Mouse (Mus musculus): ENCODE results near the gene Cblc. TPM values are rescaled to one million over a fixed set of nuclear protein-coding genes. Genes with fewer than 3 reads are reported as not detected.

The Cblc gene
- polyA plus RNA-seq (2016; fragmentation: Nextera tagmentation; extraction: Ambion mirVana) = 1.0 and 1.3 TPM in 2 replicates

DNA sequence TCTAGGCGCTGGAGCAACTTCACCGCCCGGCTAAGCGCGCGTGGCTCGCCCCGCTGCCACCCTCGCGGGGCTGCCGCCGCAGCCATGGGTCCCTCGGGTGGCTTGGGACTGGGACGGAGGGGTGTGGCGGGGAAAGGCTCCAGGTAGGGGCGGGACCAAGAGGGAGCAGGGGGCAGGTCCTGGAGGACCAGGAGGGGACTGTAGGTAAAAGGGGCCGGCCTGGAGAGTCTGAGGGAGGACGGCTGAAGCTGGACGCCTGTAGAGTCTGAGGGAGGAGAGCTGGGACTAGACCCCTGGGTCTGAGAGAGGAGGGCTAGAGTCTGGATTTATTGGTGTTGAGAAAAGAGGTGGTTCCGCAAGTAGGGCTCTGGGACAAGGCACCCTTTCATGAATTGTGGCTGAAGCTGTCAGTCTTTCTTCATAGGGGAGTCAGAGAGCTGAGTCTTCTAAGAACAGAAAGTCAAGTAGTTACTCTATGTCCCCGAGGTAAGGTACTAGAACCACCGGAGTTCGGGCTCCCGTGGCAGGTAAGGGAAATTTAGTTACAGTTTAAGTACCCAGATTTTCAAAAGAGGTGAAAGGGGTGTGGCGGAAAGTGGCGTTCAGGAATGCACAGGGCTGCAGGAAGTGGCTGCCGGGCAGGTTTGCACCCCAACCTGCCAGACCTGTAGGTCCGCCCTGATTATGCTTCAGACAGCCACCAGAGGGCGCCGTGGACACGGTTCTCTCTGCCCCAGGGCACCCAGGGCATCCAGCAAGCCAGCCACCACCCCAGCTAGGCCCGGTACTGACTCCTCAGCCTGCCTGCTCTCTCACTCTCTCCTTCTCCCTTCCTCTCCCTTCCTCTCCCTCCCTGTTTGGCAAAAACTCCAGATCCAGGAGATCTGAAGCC, at the start of gene Cblc:
Cblc (minus strand) TSS at position 113 of the 892 bp plus-strand sequence.
- Histone ChIP-seq H3K27ac (no peak within 1 kb of the TSS; the same call in 1 of the 2 replicates), H3K9ac (no peak within 1 kb of the TSS), H3K4me3 (no peak within 1 kb of the TSS; the same call in 1 of the 2 replicates), H3K4me2 (replicated peaks) (peak within 1 kb of the TSS; percentile 20; the same call in 1 of the 2 replicates), H3K27me3 (peaks cover 36% of the 10 kb centered on the region), H3K4me1 (0 out of 2 replicates have a peak, but pooled peaks cover 3% of the 10 kb centered on the region), H3K36me3 (no peaks in the 10 kb centered on the region), H3K9me3 (replicated peaks) (no peaks in the 10 kb centered on the region)
- 5% methylated on average over 32 of the region's 32 CpGs for WGBS
- peak; percentile 37; the same call in 1 of the 2 replicates for ATAC-seq (ENCODE audit: low FRiP score)

DNA sequence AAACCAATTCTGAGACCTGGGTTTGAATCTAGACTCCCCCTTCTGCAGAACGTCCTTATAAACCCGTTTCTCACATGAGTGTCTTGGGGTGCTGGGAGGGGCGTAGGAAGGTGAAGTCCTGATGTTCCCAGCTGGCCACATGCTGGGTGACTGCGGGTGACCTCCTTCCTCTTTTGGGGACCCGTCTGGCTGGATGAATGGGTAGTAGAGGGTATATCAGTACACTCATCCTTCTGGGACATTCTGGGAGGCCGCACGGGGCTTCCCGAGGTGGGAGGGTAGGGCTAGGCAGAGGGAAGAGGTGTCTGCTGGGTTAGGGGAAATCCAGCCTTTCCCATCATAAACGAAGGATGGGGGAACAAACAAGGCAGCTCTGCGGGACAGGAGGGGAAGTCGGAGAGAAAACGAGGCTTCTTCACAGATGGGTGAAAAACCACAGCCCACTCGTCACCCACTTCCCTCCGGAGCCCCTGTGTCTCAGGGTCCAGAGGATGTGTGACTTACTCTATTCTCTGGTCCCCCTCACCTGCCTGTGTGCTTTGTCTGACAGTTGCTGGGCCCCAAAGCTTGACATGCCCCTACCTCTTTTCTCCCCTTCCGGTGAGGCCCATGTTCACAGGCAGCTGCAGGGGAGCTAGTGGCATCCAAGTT, 48.0 kb upstream of the Cblc start:
- Histone ChIP-seq H3K27me3 (peaks cover 52% of the 10 kb centered on the region), H3K9ac (no peak overlapping the region), H3K4me1 (0 out of 2 replicates have a peak, but pooled peaks cover 3% of the 10 kb centered on the region), H3K4me3 (no peak overlapping the region), H3K36me3 (no peaks in the 10 kb centered on the region), H3K9me3 (replicated peaks) (no peaks in the 10 kb centered on the region), H3K4me2 (replicated peaks) (no peak overlapping the region), H3K27ac (no peak overlapping the region)
- ATAC-seq (ENCODE audit: low FRiP score) = no peak
- 61% methylated on average over 15 of the region's 15 CpGs for WGBS

DNA sequence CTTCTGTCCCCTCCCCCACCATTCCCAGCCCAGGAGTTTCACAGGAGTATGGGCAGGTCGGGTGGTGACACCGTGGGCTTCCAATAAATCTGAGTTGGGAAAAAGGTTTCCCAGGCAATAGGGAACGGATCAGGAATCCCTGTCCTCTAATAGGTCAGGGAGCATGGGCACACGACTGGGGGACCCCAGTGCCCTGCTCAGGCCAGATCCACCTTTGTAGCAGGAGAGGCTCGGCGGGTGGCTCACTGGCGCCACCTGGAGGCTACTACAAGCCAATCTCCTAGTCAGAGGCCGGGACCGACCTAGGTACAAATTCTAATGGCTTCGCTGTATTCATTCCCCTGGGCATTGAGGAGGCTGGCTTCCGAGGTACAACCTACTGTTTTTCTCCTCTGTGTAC, 47.0 kb upstream of the Cblc start:
- H3K9ac ChIP-seq = no peak overlapping the region
- no peaks in the 10 kb centered on the region for H3K36me3 ChIP-seq
- peak; percentile 47; the same call in 1 of the 2 replicates for ATAC-seq (ENCODE audit: low FRiP score)
- no peaks in the 10 kb centered on the region for H3K9me3 ChIP-seq (replicated peaks)
- WGBS = 4% methylated on average over 11 of the region's 11 CpGs
- 0 out of 2 replicates have a peak, but pooled peaks cover 3% of the 10 kb centered on the region for H3K4me1 ChIP-seq
- no peak overlapping the region for H3K4me3 ChIP-seq
- H3K27ac ChIP-seq = no peak overlapping the region
- no peak overlapping the region for H3K4me2 ChIP-seq (replicated peaks)
- peaks cover 49% of the 10 kb centered on the region for H3K27me3 ChIP-seq

DNA sequence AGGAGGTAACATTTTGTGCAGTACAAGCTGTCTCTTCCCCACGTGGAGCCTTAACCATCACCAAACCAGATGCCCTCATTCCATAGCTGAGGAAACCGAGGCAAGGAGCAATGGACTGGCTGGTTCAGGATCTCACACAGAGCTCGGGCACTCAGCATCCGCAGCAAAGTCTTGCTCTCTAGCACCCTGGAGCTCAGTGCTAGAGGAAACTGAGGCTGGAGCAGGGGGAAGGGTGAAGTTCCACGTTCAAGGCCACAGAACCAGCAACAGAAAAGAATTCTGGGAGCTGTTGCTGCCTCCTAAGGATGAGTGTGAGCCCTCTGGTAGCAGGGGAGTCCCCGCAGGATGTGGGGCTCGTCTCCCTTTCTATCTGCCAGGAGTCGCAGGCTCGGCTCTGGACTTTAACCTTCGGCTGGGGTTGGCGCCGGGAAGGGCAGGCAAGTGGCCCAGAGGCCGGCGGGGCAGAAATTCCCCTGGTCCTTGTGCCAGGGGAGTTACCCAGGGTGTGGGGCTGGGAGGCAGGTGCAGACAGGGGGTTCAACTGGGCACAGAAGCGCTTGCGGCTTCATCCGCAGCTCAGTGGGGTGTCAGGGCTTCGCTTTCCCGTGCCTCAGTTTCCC, 46.4 kb upstream of the Cblc start:
- ATAC-seq (ENCODE audit: low FRiP score) = 0 out of 2 replicates have a peak, but pooled peaks have one; percentile 2
- Histone ChIP-seq H3K27ac (no peak overlapping the region), H3K9me3 (replicated peaks) (no peaks in the 10 kb centered on the region), H3K4me2 (replicated peaks) (no peak overlapping the region), H3K36me3 (no peaks in the 10 kb centered on the region), H3K4me1 (0 out of 2 replicates have a peak, but pooled peaks cover 3% of the 10 kb centered on the region), H3K27me3 (peaks cover 46% of the 10 kb centered on the region), H3K4me3 (no peak overlapping the region), H3K9ac (no peak overlapping the region)
- 29% methylated on average over 19 of the region's 19 CpGs for WGBS

DNA sequence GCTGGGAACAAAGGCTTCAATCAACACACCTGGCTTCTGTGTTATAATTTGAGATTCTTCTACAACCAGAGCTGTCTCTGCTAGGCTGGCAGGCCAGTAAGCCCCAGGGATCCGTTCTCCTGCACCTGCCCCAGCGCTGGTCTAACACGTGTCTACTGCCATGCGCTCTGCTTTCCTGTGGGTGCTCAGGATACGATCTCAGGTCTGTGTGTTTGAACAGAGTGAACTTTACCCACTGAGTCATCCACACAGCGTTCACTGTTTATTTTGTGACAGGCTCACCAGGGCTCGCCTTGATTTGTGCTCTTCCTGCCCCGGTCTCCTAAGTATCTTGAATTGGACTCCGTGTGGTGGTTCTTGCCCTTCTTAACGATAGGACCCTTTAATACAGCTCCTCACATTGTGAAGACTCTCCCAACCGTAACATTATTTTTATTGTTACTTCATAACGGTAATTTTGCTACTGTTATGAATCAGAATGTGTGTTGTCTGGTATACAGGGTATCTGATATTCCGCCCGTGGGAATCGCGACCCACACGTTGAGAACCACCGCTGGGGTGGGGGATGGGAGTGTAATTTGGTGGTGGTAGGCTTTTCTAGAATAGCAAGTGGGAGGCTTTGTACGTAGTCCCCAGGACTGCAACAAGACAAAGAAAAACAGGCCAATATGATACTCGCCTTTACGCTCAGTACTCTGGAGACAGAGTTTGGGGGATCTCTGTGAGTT, 45.2 kb upstream of the Cblc start:
- no peaks in the 10 kb centered on the region for H3K9me3 ChIP-seq (replicated peaks)
- H3K4me1 ChIP-seq = no peaks in the 10 kb centered on the region
- no peaks in the 10 kb centered on the region for H3K36me3 ChIP-seq
- peaks cover 36% of the 10 kb centered on the region for H3K27me3 ChIP-seq
- WGBS = 84% methylated on average over 21 of the region's 21 CpGs
- no peak for ATAC-seq (ENCODE audit: low FRiP score)
- no peak overlapping the region for H3K27ac ChIP-seq
- no peak overlapping the region for H3K4me2 ChIP-seq (replicated peaks)
- no peak overlapping the region for H3K4me3 ChIP-seq
- H3K9ac ChIP-seq = no peak overlapping the region

DNA sequence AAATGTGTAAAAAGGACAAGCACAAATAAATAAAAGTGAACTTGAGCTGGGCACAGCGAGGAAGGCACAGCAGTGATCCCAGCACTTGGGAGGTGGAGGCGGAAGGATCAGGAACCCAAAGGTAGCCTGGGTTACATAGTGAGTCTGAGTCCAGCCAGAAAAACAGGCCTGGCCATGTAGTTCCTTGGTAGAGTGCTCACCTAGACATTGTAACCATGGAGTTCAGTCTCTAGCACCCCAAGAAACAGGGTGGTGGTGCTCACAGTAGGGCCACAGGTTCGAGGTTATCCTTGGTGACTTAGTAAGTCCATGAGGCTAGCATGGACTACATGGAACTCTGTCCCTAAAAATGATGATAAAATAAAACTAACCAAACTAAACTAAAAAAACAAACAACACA, 44.3 kb upstream of the Cblc start:
- H3K27me3 ChIP-seq = peaks cover 29% of the 10 kb centered on the region
- H3K9ac ChIP-seq = no peak overlapping the region
- H3K4me3 ChIP-seq = no peak overlapping the region
- 84% methylated on average over 3 of the region's 3 CpGs for WGBS
- no peak overlapping the region for H3K27ac ChIP-seq
- no peak overlapping the region for H3K4me2 ChIP-seq (replicated peaks)
- H3K36me3 ChIP-seq = no peaks in the 10 kb centered on the region
- ATAC-seq (ENCODE audit: low FRiP score) = no peak
- H3K4me1 ChIP-seq = no peaks in the 10 kb centered on the region
- no peaks in the 10 kb centered on the region for H3K9me3 ChIP-seq (replicated peaks)

DNA sequence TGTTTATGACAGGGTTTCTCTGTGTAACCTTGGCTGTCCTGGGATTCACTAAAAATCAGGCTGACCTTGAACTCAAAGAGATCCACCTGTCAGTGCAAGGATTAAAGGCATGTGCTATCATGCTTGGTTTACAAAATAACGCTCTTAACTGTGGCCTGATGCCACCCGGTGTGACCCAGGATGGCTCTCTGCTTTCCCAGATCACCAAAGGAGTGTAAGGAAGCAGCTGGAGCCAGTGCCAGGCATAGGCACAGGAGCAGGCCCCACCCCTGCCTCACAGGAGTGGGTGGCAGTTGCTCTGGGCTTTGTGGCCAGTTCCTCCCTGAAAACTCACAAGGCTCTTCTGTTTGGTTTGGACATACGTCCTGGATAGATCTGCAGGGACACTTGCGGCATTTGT, 43.8 kb upstream of the Cblc start:
- no peaks in the 10 kb centered on the region for H3K36me3 ChIP-seq
- WGBS = 81% methylated on average over 4 of the region's 4 CpGs

DNA sequence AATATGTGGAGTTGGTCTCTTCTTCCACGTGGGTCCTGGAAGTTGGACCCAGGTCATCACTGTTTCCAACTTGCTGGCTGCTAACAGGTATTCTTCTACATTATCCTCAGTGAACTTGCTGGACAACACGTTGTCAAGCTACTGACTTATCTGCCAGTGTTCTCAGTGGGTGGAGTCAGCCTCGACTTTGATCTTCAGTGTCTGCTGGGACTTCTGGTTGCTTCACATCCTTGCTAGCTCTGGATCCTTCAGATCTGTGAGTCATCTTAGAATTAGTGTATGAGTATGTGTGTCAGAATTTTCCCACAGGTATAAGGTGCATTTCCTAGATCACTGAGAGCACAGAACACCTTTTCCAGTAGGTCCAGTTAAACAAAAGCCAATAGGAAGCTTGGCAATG, 40.2 kb upstream of the Cblc start:
- no peak overlapping the region for H3K4me3 ChIP-seq
- H3K36me3 ChIP-seq = no peaks in the 10 kb centered on the region
- WGBS = 68% methylated on average over 3 of the region's 3 CpGs
- H3K9ac ChIP-seq = no peak overlapping the region
- no peaks in the 10 kb centered on the region for H3K9me3 ChIP-seq (replicated peaks)
- H3K4me2 ChIP-seq (replicated peaks) = no peak overlapping the region
- no peaks in the 10 kb centered on the region for H3K4me1 ChIP-seq
- ATAC-seq (ENCODE audit: low FRiP score) = no peak
- H3K27me3 ChIP-seq = no peaks in the 10 kb centered on the region
- H3K27ac ChIP-seq = no peak overlapping the region

More for the DNA sequence above, 43.8 kb upstream of the Cblc start:
- Histone ChIP-seq H3K27me3 (peaks cover 25% of the 10 kb centered on the region), H3K4me1 (no peaks in the 10 kb centered on the region), H3K27ac (no peak overlapping the region), H3K4me3 (no peak overlapping the region), H3K9ac (no peak overlapping the region), H3K9me3 (replicated peaks) (no peaks in the 10 kb centered on the region), H3K4me2 (replicated peaks) (no peak overlapping the region)
- ATAC-seq (ENCODE audit: low FRiP score) = no peak

DNA sequence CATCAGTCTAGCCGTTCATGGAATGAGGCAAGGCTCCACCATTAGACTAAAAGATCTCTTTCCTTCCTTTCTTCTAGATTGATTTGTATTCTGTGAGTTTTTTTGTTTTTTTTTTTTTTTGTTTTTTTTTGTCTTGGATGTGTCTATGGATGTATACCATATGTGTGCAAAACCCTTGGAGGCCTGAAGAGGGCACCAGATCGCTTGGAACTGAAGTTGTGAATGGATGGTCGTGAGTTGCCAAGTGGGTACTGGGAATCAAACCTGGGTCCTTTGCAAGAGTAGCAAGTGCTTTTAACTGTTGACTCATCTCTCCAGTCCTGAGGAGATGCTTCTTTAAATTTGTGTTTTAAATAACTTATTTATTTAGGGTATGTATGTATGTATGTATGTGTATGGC, 37.4 kb upstream of the Cblc start:
- H3K4me3 ChIP-seq = no peak overlapping the region
- WGBS = 63% methylated on average over 3 of the region's 3 CpGs
- H3K9ac ChIP-seq = no peak overlapping the region
- 0 out of 2 replicates have a peak, but pooled peaks cover 3% of the 10 kb centered on the region for H3K4me1 ChIP-seq
- no peak overlapping the region for H3K4me2 ChIP-seq (replicated peaks)
- H3K27me3 ChIP-seq = no peaks in the 10 kb centered on the region
- no peaks in the 10 kb centered on the region for H3K36me3 ChIP-seq
- H3K27ac ChIP-seq = no peak overlapping the region
- H3K9me3 ChIP-seq (replicated peaks) = no peaks in the 10 kb centered on the region
- no peak for ATAC-seq (ENCODE audit: low FRiP score)

DNA sequence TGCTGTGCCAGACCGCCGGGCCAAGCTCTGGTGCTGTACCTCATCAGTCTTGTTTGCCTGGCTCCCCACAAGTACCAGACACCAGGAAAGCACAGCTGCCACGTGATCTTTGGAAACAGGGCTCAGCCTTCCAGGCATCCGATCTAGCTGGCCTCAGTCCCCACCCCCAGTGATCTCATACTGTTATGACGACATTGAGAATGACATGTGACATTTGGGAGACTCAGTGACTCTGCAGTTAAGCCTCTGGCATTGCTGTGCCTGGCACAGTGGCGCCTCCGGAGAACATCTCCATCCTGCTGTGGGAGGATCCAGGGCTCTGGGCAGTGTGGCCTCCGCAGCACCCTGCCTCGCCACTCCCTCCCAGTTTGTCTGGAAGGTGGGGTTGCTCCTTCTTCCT, 35.2 kb upstream of the Cblc start:
- Histone ChIP-seq H3K36me3 (no peaks in the 10 kb centered on the region), H3K9ac (no peak overlapping the region), H3K27ac (no peak overlapping the region), H3K4me1 (0 out of 2 replicates have a peak, but pooled peaks cover 3% of the 10 kb centered on the region), H3K4me2 (replicated peaks) (no peak overlapping the region), H3K9me3 (replicated peaks) (no peaks in the 10 kb centered on the region), H3K4me3 (no peak overlapping the region), H3K27me3 (peaks cover 2% of the 10 kb centered on the region; the same call in 1 of the 2 replicates)
- WGBS = 66% methylated on average over 9 of the region's 9 CpGs
- ATAC-seq (ENCODE audit: low FRiP score) = 0 out of 2 replicates have a peak, but pooled peaks have one; percentile 32

DNA sequence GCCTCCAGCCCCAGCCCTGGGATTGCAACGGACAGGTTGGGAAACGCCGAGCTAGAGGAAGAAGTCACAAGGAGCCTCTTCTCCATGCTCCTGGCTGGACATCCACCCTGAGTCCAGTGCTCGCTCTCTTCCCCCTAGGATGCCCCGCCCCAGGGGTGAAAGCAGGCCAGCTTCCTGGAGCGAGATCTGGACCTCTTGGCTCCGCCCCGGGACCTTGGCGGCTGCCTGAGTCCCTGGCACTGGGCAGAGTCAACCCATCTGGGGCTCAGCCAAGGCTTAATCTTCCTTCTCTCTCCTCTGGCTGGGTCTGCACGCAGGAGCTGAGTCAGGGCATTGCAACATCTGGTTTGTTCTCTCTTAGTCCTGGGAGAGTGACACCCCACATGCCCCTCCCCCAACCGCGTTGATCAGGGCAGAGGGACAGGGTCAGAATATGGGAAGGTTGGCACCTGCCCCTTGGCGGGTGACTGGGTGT, 34.1 kb upstream of the Cblc start:
- ATAC-seq (ENCODE audit: low FRiP score) = no peak
- 39% methylated on average over 13 of the region's 13 CpGs for whole genome bisulfite sequencing
- Histone ChIP-seq H3K36me3 (no peaks in the 10 kb centered on the region), H3K27ac (no peak overlapping the region), H3K9ac (no peak overlapping the region), H3K4me2 (replicated peaks) (no peak overlapping the region), H3K4me3 (no peak overlapping the region), H3K27me3 (peaks cover 9% of the 10 kb centered on the region; the same call in 1 of the 2 replicates), H3K4me1 (0 out of 2 replicates have a peak, but pooled peaks cover 3% of the 10 kb centered on the region), H3K9me3 (replicated peaks) (no peaks in the 10 kb centered on the region)
